Mouse (Mus musculus) embryonic facial prominence, embryonic 10.5 days (tissue): ENCODE measurements around the gene Ppp4r1. TPM values are rescaled to one million over a fixed set of nuclear protein-coding genes. Genes with fewer than 3 reads are reported as not detected.

ENCODE experiments used
- polyA plus RNA-seq: library from polyadenylated mRNA; unstranded; fragments of >200 nt; fragmentation: Nextera tagmentation; extraction: Ambion mirVana; gene quantifications from 2 replicates; pipeline ENCODE4 v1.2.1, GENCODE M21; 2016

Ppp4r1 gene
- polyA plus RNA-seq, 1 experiment from 2014 or later: 61.4 TPM

Other genes starting within 250 kb of the Ppp4r1 start
- gene Tmem232, start 241.8 kb upstream of the Ppp4r1 start, polyA plus RNA-seq: not detected in 2 replicates
- gene Vapa, start 169.0 kb upstream of the Ppp4r1 start, polyA plus RNA-seq: 169 and 171 TPM in 2 replicates
- gene Txndc2, start 140.4 kb upstream of the Ppp4r1 start, polyA plus RNA-seq: 0.07 TPM in 1 of 2 replicates, not detected in the other
- gene Rab31, start 9.8 kb upstream of the Ppp4r1 start, polyA plus RNA-seq: 54.6 and 58.7 TPM in 2 replicates
- gene Ralbp1, start 103.2 kb downstream of the Ppp4r1 start, polyA plus RNA-seq: 58.5 and 61.3 TPM in 2 replicates
- 88.5 and 90.7 TPM in 2 replicates for gene Twsg1, start 168.7 kb downstream of the Ppp4r1 start, polyA plus RNA-seq